Comparison of ENCODE assay signal across 8 mouse cellular contexts in genomic region chr4:155943049-155943452, GRCm38 (mm10). TPM values are rescaled to one million over a fixed set of nuclear protein-coding genes. Genes with fewer than 3 reads are reported as not detected.
DNase-seq lines count a peak whose midpoint lies in the region; ATAC-seq and TF ChIP-seq lines count a peak whose summit lies in the region.

No protein-coding gene starts in this region.

- peaks cover 24% of the 10 kb centered on the region for H3K36me3 ChIP-seq in hindbrain, embryonic 10.5 days
- H3K36me3 ChIP-seq in macrophage (ENCODE audit: inconsistent target), result peaks cover 4% of the 10 kb centered on the region; the same call in 1 of the 2 replicates
- no peaks in the 10 kb centered on the region for H3K36me3 ChIP-seq in stomach, postnatal 0 days (ENCODE audit: control insufficient read depth, insufficient read depth, low read length)

- no peak for TF ChIP-seq EP300 in stomach, postnatal 0 days (optimal IDR thresholded peaks at IDR 0.05)

- under 1% methylated on average over 17 of the region's 17 CpGs for WGBS in hindbrain, embryonic 10.5 days
- WGBS in macrophage (ENCODE audit: missing documents), result 6% methylated on average over 16 of the region's 17 CpGs
- WGBS in stomach, postnatal 0 days, result under 1% methylated on average over 17 of the region's 17 CpGs

- H3K4me3 ChIP-seq in bone marrow macrophage, adult 2 months (ENCODE audit: insufficient read depth, low read length), result peak overlapping the region; percentile 92
- peak overlapping the region; percentile 97 for H3K4me3 ChIP-seq in hindbrain, embryonic 10.5 days
- peak overlapping the region; percentile 92 for H3K4me3 ChIP-seq in macrophage (ENCODE audit: inconsistent target)
- H3K4me3 ChIP-seq in stomach, postnatal 0 days (ENCODE audit: low read depth, low read length), result peak overlapping the region; percentile 98

- H3K9ac ChIP-seq in stomach, postnatal 0 days (ENCODE audit: low read length), result peak overlapping the region; percentile 94

- H3K27me3 ChIP-seq in hindbrain, embryonic 10.5 days (ENCODE audit: insufficient read depth, poor library complexity, severe bottlenecking), result no peaks in the 10 kb centered on the region
- H3K27me3 ChIP-seq in stomach, postnatal 0 days (ENCODE audit: control insufficient read depth, insufficient read depth, low read length), result no peaks in the 10 kb centered on the region

- no peaks in the 10 kb centered on the region for H3K9me3 ChIP-seq in hindbrain, embryonic 10.5 days
- no peaks in the 10 kb centered on the region for H3K9me3 ChIP-seq in stomach, postnatal 0 days (ENCODE audit: control insufficient read depth, low read length)

- no peak for TF ChIP-seq CTCF in bone marrow macrophage, adult 2 months (IDR thresholded peaks at IDR 0.05; ENCODE audit: low read depth, low read length)
- TF ChIP-seq CTCF in stomach, postnatal 0 days (IDR thresholded peaks at IDR 0.05; ENCODE audit: low read depth), result no peak

- H3K4me2 ChIP-seq in stomach, postnatal 0 days (replicated peaks; ENCODE audit: low read depth), result peak overlapping the region; percentile 94

- intact Hi-C loops in left cerebral cortex, postnatal 10 days (cut with DNase I), result loop anchor here (2.0 kb wide), 1 partner anchor 40 kb away; no protein-coding TSS in a partner anchor

- H3K4me1 ChIP-seq in bone marrow macrophage, adult 2 months (ENCODE audit: control insufficient read depth, insufficient read depth, low read length), result peaks cover 20% of the 10 kb centered on the region
- H3K4me1 ChIP-seq in hindbrain, embryonic 10.5 days (replicated peaks), result peaks cover 23% of the 10 kb centered on the region
- peaks cover 6% of the 10 kb centered on the region; the same call in 1 of the 2 replicates for H3K4me1 ChIP-seq in stomach, postnatal 0 days (replicated peaks; ENCODE audit: control insufficient read depth, insufficient read depth)

- peak overlapping the region; percentile 72 for H3K27ac ChIP-seq in bone marrow macrophage, adult 2 months (ENCODE audit: insufficient read depth, low read depth, low read length)
- peak overlapping the region; percentile 94 for H3K27ac ChIP-seq in hindbrain, embryonic 10.5 days
- peak overlapping the region; percentile 71 for H3K27ac ChIP-seq in macrophage
- H3K27ac ChIP-seq in stomach, postnatal 0 days (replicated peaks), result peak overlapping the region; percentile 90

- no peak for TF ChIP-seq POLR2A in bone marrow macrophage, adult 2 months (IDR thresholded peaks at IDR 0.05; ENCODE audit: borderline replicate concordance, low read depth, low read length)

- peaks cover 41% of the 10 kb centered on the region for H3K79me2 ChIP-seq in macrophage (ENCODE audit: inconsistent target)

- peak; percentile 58 for ATAC-seq in frontal cortex, adult (ENCODE audit: low TSS enrichment)
- peak; percentile 6; the same call in 1 of the 2 replicates for ATAC-seq in stomach, postnatal 0 days (ENCODE audit: low FRiP score, low TSS enrichment)

- peak; percentile 38 for DNase-seq in embryo, embryonic 10 days (ENCODE audit: low spot score)
- DNase-seq in embryo, embryonic 11 days, result no peak
- no peak for DNase-seq in hindbrain, embryonic 10.5 days (ENCODE audit: low spot score)
- DNase-seq in left cerebral cortex, postnatal 10 days (ENCODE audit: extremely low spot score in 1 of 2, low spot score in 2 of 2), result peak; percentile 54 to 73
- DNase-seq in stomach, postnatal 0 days (ENCODE audit: low spot score), result peak; percentile 29

RNA-seq across cellular contexts. Expression of gene Ube2j2, which starts 0.6 kb away (rescaled TPM):
- polyA plus RNA-seq in bone marrow macrophage, adult 2 months (2012; ENCODE audit: insufficient read depth, insufficient read length, missing spikeins), result 78.3 and 85.9 TPM in 2 replicates
- polyA plus RNA-seq in hindbrain, embryonic 10.5 days (2016; fragmentation: Nextera tagmentation; extraction: Ambion mirVana), result 146 and 157 TPM in 2 replicates
- total RNA-seq in left cerebral cortex, postnatal 10 days (2021), result 10 to 100 TPM; 84.9 to 93.8 TPM
- total RNA-seq in macrophage (2018; cell fraction: chromatin; rRNA removed), result 100 to 1,000 TPM in 15 of 26 experiments, 10 to 100 TPM in 11; 63.1 to 150 (median 105) TPM
- total RNA-seq in macrophage (2018; cell fraction: cytosol; rRNA removed), result 10 to 100 TPM; 58.2 to 84.1 (median 71.3) TPM
- total RNA-seq in macrophage (2018; cell fraction: nucleus; rRNA removed), result 10 to 100 TPM; 52.9 to 90.9 (median 71.0) TPM
- polyA plus RNA-seq in macrophage (2018), result 55.7 to 67.6 TPM (median 65.4 TPM) in 3 replicates
- polyA plus RNA-seq in stomach, postnatal 0 days (2015; fragmentation: Nextera tagmentation; extraction: Ambion mirVana), result 72.8 and 75.5 TPM in 2 replicates

RNA-seq across cellular contexts. Expression of gene C1qtnf12, which starts 19.1 kb away (rescaled TPM):
- 32.4 and 42.7 TPM in 2 replicates for polyA plus RNA-seq in bone marrow macrophage, adult 2 months (2012; ENCODE audit: insufficient read depth, insufficient read length, missing spikeins)
- polyA plus RNA-seq in hindbrain, embryonic 10.5 days (2016; fragmentation: Nextera tagmentation; extraction: Ambion mirVana), result 24.4 and 25.2 TPM in 2 replicates
- 10 to 100 TPM; 19.2 to 20.9 TPM for total RNA-seq in left cerebral cortex, postnatal 10 days (2021)
- total RNA-seq in macrophage (2018; cell fraction: chromatin; rRNA removed), result 10 to 100 TPM in 24 of 26 experiments, 1 to 10 TPM in 2; 6.3 to 32.7 (median 16.1) TPM
- total RNA-seq in macrophage (2018; cell fraction: cytosol; rRNA removed), result 10 to 100 TPM in 13 of 26 experiments, 1 to 10 TPM in 13; 4.9 to 27.5 (median 11.7) TPM
- 10 to 100 TPM in 13 of 26 experiments, 1 to 10 TPM in 13; 2.9 to 30.1 (median 10.1) TPM for total RNA-seq in macrophage (2018; cell fraction: nucleus; rRNA removed)
- 5.3 to 17.5 TPM (median 14.9 TPM) in 3 replicates for polyA plus RNA-seq in macrophage (2018)
- polyA plus RNA-seq in stomach, postnatal 0 days (2015; fragmentation: Nextera tagmentation; extraction: Ambion mirVana), result 48.5 and 59.1 TPM in 2 replicates

RNA-seq across cellular contexts. Expression of gene B3galt6, which starts 49.4 kb away (rescaled TPM):
- polyA plus RNA-seq in bone marrow macrophage, adult 2 months (2012; ENCODE audit: insufficient read depth, insufficient read length, missing spikeins), result 1.7 and 2.3 TPM in 2 replicates
- 13.8 and 17.2 TPM in 2 replicates for polyA plus RNA-seq in hindbrain, embryonic 10.5 days (2016; fragmentation: Nextera tagmentation; extraction: Ambion mirVana)
- 10 to 100 TPM; 11.4 to 11.8 TPM for total RNA-seq in left cerebral cortex, postnatal 10 days (2021)
- 1 to 10 TPM in 18 of 26 experiments, under 1 TPM in 7, not detected in 1; 0.25 to 5.3 (median 1.6) TPM for total RNA-seq in macrophage (2018; cell fraction: chromatin; rRNA removed)
- 1 to 10 TPM; 1.7 to 4.6 (median 3.4) TPM for total RNA-seq in macrophage (2018; cell fraction: cytosol; rRNA removed)
- total RNA-seq in macrophage (2018; cell fraction: nucleus; rRNA removed), result 1 to 10 TPM in 25 of 26 experiments, under 1 TPM in 1; 0.69 to 8.5 (median 3.4) TPM
- polyA plus RNA-seq in macrophage (2018), result 1.4 to 6.1 TPM (median 2.9 TPM) in 3 replicates
- 9.0 and 9.4 TPM in 2 replicates for polyA plus RNA-seq in stomach, postnatal 0 days (2015; fragmentation: Nextera tagmentation; extraction: Ambion mirVana)

RNA-seq across cellular contexts. Expression of gene Sdf4, which starts 49.6 kb away (rescaled TPM):
- polyA plus RNA-seq in bone marrow macrophage, adult 2 months (2012; ENCODE audit: insufficient read depth, insufficient read length, missing spikeins), result 197 and 213 TPM in 2 replicates
- polyA plus RNA-seq in hindbrain, embryonic 10.5 days (2016; fragmentation: Nextera tagmentation; extraction: Ambion mirVana), result 131 and 135 TPM in 2 replicates
- total RNA-seq in left cerebral cortex, postnatal 10 days (2021), result 100 to 1,000 TPM; 136 to 139 TPM
- total RNA-seq in macrophage (2018; cell fraction: chromatin; rRNA removed), result 100 to 1,000 TPM in 24 of 26 experiments, 10 to 100 TPM in 2; 76.5 to 184 (median 139) TPM
- 100 to 1,000 TPM; 182 to 279 (median 233) TPM for total RNA-seq in macrophage (2018; cell fraction: cytosol; rRNA removed)
- 100 to 1,000 TPM in 25 of 26 experiments, 10 to 100 TPM in 1; 92.3 to 220 (median 162) TPM for total RNA-seq in macrophage (2018; cell fraction: nucleus; rRNA removed)
- 261 to 438 TPM (median 289 TPM) in 3 replicates for polyA plus RNA-seq in macrophage (2018)
- 129 and 137 TPM in 2 replicates for polyA plus RNA-seq in stomach, postnatal 0 days (2015; fragmentation: Nextera tagmentation; extraction: Ambion mirVana)

RNA-seq across cellular contexts. Expression of gene Acap3, which starts 51.4 kb away (rescaled TPM):
- polyA plus RNA-seq in bone marrow macrophage, adult 2 months (2012; ENCODE audit: insufficient read depth, insufficient read length, missing spikeins), result 15.8 and 18.1 TPM in 2 replicates
- polyA plus RNA-seq in hindbrain, embryonic 10.5 days (2016; fragmentation: Nextera tagmentation; extraction: Ambion mirVana), result 32.2 and 41.4 TPM in 2 replicates
- total RNA-seq in left cerebral cortex, postnatal 10 days (2021), result 100 to 1,000 TPM; 144 to 146 TPM
- 10 to 100 TPM in 24 of 26 experiments, 1 to 10 TPM in 2; 10.0 to 70.6 (median 29.3) TPM for total RNA-seq in macrophage (2018; cell fraction: chromatin; rRNA removed)
- 1 to 10 TPM; 3.4 to 9.9 (median 6.2) TPM for total RNA-seq in macrophage (2018; cell fraction: cytosol; rRNA removed)
- 10 to 100 TPM in 18 of 26 experiments, 1 to 10 TPM in 8; 2.2 to 46.6 (median 11.6) TPM for total RNA-seq in macrophage (2018; cell fraction: nucleus; rRNA removed)
- polyA plus RNA-seq in macrophage (2018), result 8.2 to 8.7 TPM (median 8.3 TPM) in 3 replicates
- polyA plus RNA-seq in stomach, postnatal 0 days (2015; fragmentation: Nextera tagmentation; extraction: Ambion mirVana), result 9.7 and 10.2 TPM in 2 replicates

Comparison
In these comparisons a context has a peak if more than half of its experiments do, and no peak if none do; other contexts are left out.
1. DNase-seq: peak in embryo, embryonic 10 days (single experiment), left cerebral cortex, postnatal 10 days (2 of 2) and stomach, postnatal 0 days (single experiment); none in embryo, embryonic 11 days (single experiment) and hindbrain, embryonic 10.5 days (single experiment).
2. Peak in every context shown above with its lines, with median percentiles within 50 percentile points of each other: H3K27ac ChIP-seq and H3K4me3 ChIP-seq.